Mouse (Mus musculus) right cerebral cortex, postnatal 36 days (tissue): ENCODE measurements at regions not wholly inside any gene's neighbourhood (a gene's known extent, or its start where the extent isn't known, plus 50 kb on each side); places are given as distances from the start of the nearest gene placed in this dataset.

Experiments used
- DNase-seq, 2 experiments: peaks; one replicate each; pipeline ENCODE4 v3.0.0; 2022; ENCODE audit warnings: low spot score in 2 of 2, mixed read lengths in 1 of 2

- DNase-seq, result no peak
These were observed 463.5 kb upstream of the Dmac1 start for GRCm38 (mm10) chr4:75741585-75741984.

- no peak for DNase-seq
These were observed 452.8 kb upstream of the Dmac1 start for GRCm38 (mm10) chr4:75730798-75731400.

- DNase-seq, result no peak
These were observed 436.5 kb upstream of the Dmac1 start for GRCm38 (mm10) chr4:75714652-75715051.

- DNase-seq, result no peak
These were observed 435.9 kb upstream of the Dmac1 start for GRCm38 (mm10) chr4:75713960-75714359.

GRCm38 (mm10) chr4:75700780-75701378, 422.8 kb upstream of the Dmac1 start:
- DNase-seq, result no peak

GRCm38 (mm10) chr4:75676590-75677174, 398.6 kb upstream of the Dmac1 start:
- no peak for DNase-seq

GRCm38 (mm10) chr4:75641046-75641445, 362.9 kb upstream of the Dmac1 start:
- DNase-seq, result no peak

- DNase-seq, result no peak
These were observed 358.5 kb upstream of the Dmac1 start for GRCm38 (mm10) chr4:75636627-75637026.

GRCm38 (mm10) chr4:75589901-75590300, 311.8 kb upstream of the Dmac1 start:
- peak; percentile 5 to 20 for DNase-seq

- no peak for DNase-seq
These were observed 310.2 kb upstream of the Dmac1 start for GRCm38 (mm10) chr4:75588095-75588875.

- DNase-seq, result no peak
These were observed 301.8 kb upstream of the Dmac1 start for GRCm38 (mm10) chr4:75579865-75580264.

- no peak for DNase-seq
These were observed 294.5 kb upstream of the Dmac1 start for GRCm38 (mm10) chr4:75572603-75573002.

- no peak for DNase-seq
These were observed 289.5 kb upstream of the Dmac1 start for GRCm38 (mm10) chr4:75567630-75568029.

- DNase-seq, result no peak
These were observed 284.4 kb upstream of the Dmac1 start for GRCm38 (mm10) chr4:75562480-75562879.

- DNase-seq, result peak in 1 of 2 experiments; percentile 14
These were observed 283.7 kb upstream of the Dmac1 start for GRCm38 (mm10) chr4:75561792-75562191.

GRCm38 (mm10) chr4:75537787-75538186, 259.7 kb upstream of the Dmac1 start:
- no peak for DNase-seq

- DNase-seq, result no peak
These were observed 257.0 kb upstream of the Dmac1 start for GRCm38 (mm10) chr4:75535067-75535466.

- DNase-seq, result no peak
These were observed 251.5 kb upstream of the Dmac1 start for GRCm38 (mm10) chr4:75529607-75530006.

GRCm38 (mm10) chr4:75517459-75518158, 239.5 kb upstream of the Dmac1 start:
- no peak for DNase-seq
